8 mouse cellular contexts compared by ENCODE assay signal in genomic region chr16:58514565-58514964, GRCm38 (mm10). TPM values are rescaled to one million over a fixed set of nuclear protein-coding genes. Genes with fewer than 3 reads are reported as not detected.
DNase-seq lines count a peak whose midpoint lies in the region; ATAC-seq and TF ChIP-seq lines count a peak whose summit lies in the region.

No protein-coding gene starts in this region.

- H3K27me3 ChIP-seq in heart, embryonic 12.5 days (replicated peaks): no peaks in the 10 kb centered on the region
- H3K27me3 ChIP-seq in kidney, embryonic 15.5 days: no peaks in the 10 kb centered on the region
- H3K27me3 ChIP-seq in hindbrain, embryonic 12.5 days: no peaks in the 10 kb centered on the region; the same call in 1 of the 2 replicates

- H3K36me3 ChIP-seq in heart, embryonic 12.5 days: no peaks in the 10 kb centered on the region
- H3K36me3 ChIP-seq in kidney, embryonic 15.5 days: no peaks in the 10 kb centered on the region
- no peaks in the 10 kb centered on the region for H3K36me3 ChIP-seq in hindbrain, embryonic 12.5 days

- no peak overlapping the region for H3K4me2 ChIP-seq in heart, embryonic 12.5 days
- H3K4me2 ChIP-seq in kidney, embryonic 15.5 days: no peak overlapping the region
- no peak overlapping the region for H3K4me2 ChIP-seq in hindbrain, embryonic 12.5 days (replicated peaks)

- H3K4me1 ChIP-seq in heart, embryonic 12.5 days (replicated peaks): peaks cover 43% of the 10 kb centered on the region
- peaks cover 10% of the 10 kb centered on the region for H3K4me1 ChIP-seq in bone marrow macrophage, adult 2 months (ENCODE audit: control insufficient read depth, insufficient read depth, low read length)
- peaks cover 47% of the 10 kb centered on the region for H3K4me1 ChIP-seq in kidney, embryonic 15.5 days
- peaks cover 19% of the 10 kb centered on the region for H3K4me1 ChIP-seq in hindbrain, embryonic 12.5 days

- peak; percentile 52 for TF ChIP-seq CTCF in bone marrow macrophage, adult 2 months (IDR thresholded peaks at IDR 0.05; ENCODE audit: low read depth, low read length)

- WGBS in heart, embryonic 12.5 days: 63% methylated on average over 9 of the region's 9 CpGs
- WGBS in kidney, embryonic 15.5 days: 77% methylated on average over 9 of the region's 9 CpGs
- WGBS in hindbrain, embryonic 12.5 days: 85% methylated on average over 9 of the region's 9 CpGs

- intact Hi-C loops in heart, postnatal 25 days (cut with DNase I): no loop called here

- no peaks in the 10 kb centered on the region for H3K9me3 ChIP-seq in heart, embryonic 12.5 days (replicated peaks)
- no peaks in the 10 kb centered on the region for H3K9me3 ChIP-seq in kidney, embryonic 15.5 days (replicated peaks)
- no peaks in the 10 kb centered on the region for H3K9me3 ChIP-seq in hindbrain, embryonic 12.5 days (replicated peaks)

- no peak overlapping the region for H3K9ac ChIP-seq in heart, embryonic 12.5 days
- no peak overlapping the region for H3K9ac ChIP-seq in kidney, embryonic 15.5 days
- H3K9ac ChIP-seq in hindbrain, embryonic 12.5 days: no peak overlapping the region

- ATAC-seq in heart, embryonic 12.5 days (ENCODE audit: insufficient number of reproducible peaks, low FRiP score): peak; percentile 70
- ATAC-seq in kidney, embryonic 15.5 days (replicated peaks; ENCODE audit: low FRiP score): no peak
- peak; percentile 96 for ATAC-seq in megakaryocyte-erythroid progenitor cell, adult 5-6 weeks (replicated peaks; ENCODE audit: low FRiP score, low TSS enrichment, poor library complexity, severe bottlenecking)
- no peak for ATAC-seq in hindbrain, embryonic 12.5 days (ENCODE audit: low FRiP score)

- no peak overlapping the region for H3K4me3 ChIP-seq in heart, embryonic 12.5 days
- no peak overlapping the region for H3K4me3 ChIP-seq in bone marrow macrophage, adult 2 months (ENCODE audit: insufficient read depth, low read length)
- no peak overlapping the region for H3K4me3 ChIP-seq in kidney, embryonic 15.5 days (replicated peaks)
- H3K4me3 ChIP-seq in hindbrain, embryonic 12.5 days: no peak overlapping the region

- DNase-seq in heart, postnatal 25 days (ENCODE audit: low spot score): no peak
- DNase-seq in right cerebral cortex, postnatal 25 days: no peak
- DNase-seq in left cerebral cortex, adult 18-20 months (ENCODE audit: low spot score in 2 of 2): no peak

- TF ChIP-seq POLR2A in bone marrow macrophage, adult 2 months (IDR thresholded peaks at IDR 0.05; ENCODE audit: borderline replicate concordance, low read depth, low read length): no peak

- peak overlapping the region; percentile 82; the same call in 1 of the 2 replicates for H3K27ac ChIP-seq in heart, embryonic 12.5 days (ENCODE audit: poor library complexity, severe bottlenecking)
- no peak overlapping the region for H3K27ac ChIP-seq in bone marrow macrophage, adult 2 months (ENCODE audit: insufficient read depth, low read depth, low read length)
- H3K27ac ChIP-seq in kidney, embryonic 15.5 days: peak overlapping the region; percentile 89; the same call in 1 of the 2 replicates
- H3K27ac ChIP-seq in hindbrain, embryonic 12.5 days: no peak overlapping the region

RNA-seq across cellular contexts. Expression of gene St3gal6, which starts 9.5 kb away (rescaled TPM):
- polyA plus RNA-seq in heart, embryonic 12.5 days (2016; fragmentation: Nextera tagmentation; extraction: Ambion mirVana): 15.9 and 18.2 TPM in 2 replicates
- total RNA-seq in heart, postnatal 25 days (2021): 10 to 100 TPM; 40.6 to 44.7 TPM
- 6.6 and 8.5 TPM in 2 replicates for polyA plus RNA-seq in bone marrow macrophage, adult 2 months (2012; ENCODE audit: insufficient read depth, insufficient read length, missing spikeins)
- 71.9 and 75.2 TPM in 2 replicates for polyA plus RNA-seq in kidney, embryonic 15.5 days (2015; fragmentation: Nextera tagmentation; extraction: Ambion mirVana)
- total RNA-seq in megakaryocyte-erythroid progenitor cell, adult 5-6 weeks (2014; fragmentation: Nextera tagmentation): 40.1 and 61.6 TPM in 2 replicates
- total RNA-seq in megakaryocyte-erythroid progenitor cell, adult 5-6 weeks (2017): 39.9 and 44.9 TPM in 2 replicates
- 10.1 and 10.5 TPM in 2 replicates for polyA plus RNA-seq in hindbrain, embryonic 12.5 days (2016; fragmentation: Nextera tagmentation; extraction: Ambion mirVana)
- 10 to 100 TPM; 22.4 to 25.8 TPM for total RNA-seq in left cerebral cortex, adult 18-20 months (2021)

Comparison
In these comparisons a context has a peak if more than half of its experiments do, and no peak if none do; other contexts are left out.
1. ATAC-seq: peak in heart, embryonic 12.5 days (single experiment) and megakaryocyte-erythroid progenitor cell, adult 5-6 weeks (single experiment); none in kidney, embryonic 15.5 days (single experiment) and hindbrain, embryonic 12.5 days (single experiment).
2. H3K27ac ChIP-seq: peak in heart, embryonic 12.5 days (single experiment) and kidney, embryonic 15.5 days (single experiment); none in bone marrow macrophage, adult 2 months (single experiment) and hindbrain, embryonic 12.5 days (single experiment).